In genomic region chr2:104849991-104850359, GRCm38 (mm10) we compare ENCODE assay signal across 7 mouse cellular contexts. TPM values are rescaled to one million over a fixed set of nuclear protein-coding genes. Genes with fewer than 3 reads are reported as not detected.
DNase-seq lines count a peak whose midpoint lies in the region; ATAC-seq lines count a peak whose summit lies in the region.

No protein-coding gene starts in this region.

- peak overlapping the region; percentile 99 for H3K4me2 ChIP-seq in neural tube, embryonic 11.5 days (ENCODE audit: low read depth)
- peak overlapping the region; percentile 98 for H3K4me2 ChIP-seq in forebrain, embryonic 12.5 days
- H3K4me2 ChIP-seq in liver, embryonic 11.5 days, result peak overlapping the region; percentile 95
- peak overlapping the region; percentile 97 for H3K4me2 ChIP-seq in stomach, embryonic 16.5 days (ENCODE audit: low read depth, low read length)

- H3K27me3 ChIP-seq in neural tube, embryonic 11.5 days (ENCODE audit: control insufficient read depth, insufficient read depth, low read length), result peaks cover 9% of the 10 kb centered on the region; the same call in 1 of the 2 replicates
- peaks cover 27% of the 10 kb centered on the region for H3K27me3 ChIP-seq in forebrain, embryonic 12.5 days
- peaks cover 7% of the 10 kb centered on the region for H3K27me3 ChIP-seq in liver, embryonic 11.5 days (replicated peaks; ENCODE audit: control insufficient read depth, insufficient read depth, low read length)
- no peaks in the 10 kb centered on the region for H3K27me3 ChIP-seq in stomach, embryonic 16.5 days (ENCODE audit: control insufficient read depth, insufficient read depth, low read length)

- H3K27ac ChIP-seq in neural tube, embryonic 11.5 days (ENCODE audit: low read depth, low read length), result no peak overlapping the region
- H3K27ac ChIP-seq in forebrain, embryonic 12.5 days, result no peak overlapping the region
- no peak overlapping the region for H3K27ac ChIP-seq in liver, embryonic 11.5 days (ENCODE audit: low read depth, low read length)
- no peak overlapping the region for H3K27ac ChIP-seq in stomach, embryonic 16.5 days (ENCODE audit: low read length)

- no peak overlapping the region for H3K9ac ChIP-seq in neural tube, embryonic 11.5 days (ENCODE audit: low read length)
- H3K9ac ChIP-seq in forebrain, embryonic 12.5 days, result no peak overlapping the region; the same call in 1 of the 2 replicates
- no peak overlapping the region for H3K9ac ChIP-seq in liver, embryonic 11.5 days (ENCODE audit: low read depth, low read length)
- peak overlapping the region; percentile 78 for H3K9ac ChIP-seq in stomach, embryonic 16.5 days (ENCODE audit: low read length)

- no peak for DNase-seq in neural tube, embryonic 11.5 days (ENCODE audit: low spot score)
- no peak for DNase-seq in neural tube, embryonic 10.5 days (ENCODE audit: extremely low spot score, low spot score)
- DNase-seq in liver, embryonic 11.5 days (ENCODE audit: low spot score), result no peak
- no peak for DNase-seq in layer of hippocampus, adult 8-10 months (ENCODE audit: low spot score in 2 of 2)

- H3K4me3 ChIP-seq in neural tube, embryonic 11.5 days (ENCODE audit: low read depth, low read length), result peak overlapping the region; percentile 45
- H3K4me3 ChIP-seq in forebrain, embryonic 12.5 days (replicated peaks), result peak overlapping the region; percentile 57
- peak overlapping the region; percentile 59 for H3K4me3 ChIP-seq in liver, embryonic 11.5 days (ENCODE audit: low read depth, low read length)
- H3K4me3 ChIP-seq in stomach, embryonic 16.5 days (replicated peaks; ENCODE audit: low read length), result peak overlapping the region; percentile 62

- H3K4me1 ChIP-seq in neural tube, embryonic 11.5 days (ENCODE audit: control insufficient read depth, insufficient read depth, low read length), result no peaks in the 10 kb centered on the region; the same call in 1 of the 2 replicates
- peaks cover 12% of the 10 kb centered on the region for H3K4me1 ChIP-seq in forebrain, embryonic 12.5 days
- no peaks in the 10 kb centered on the region for H3K4me1 ChIP-seq in liver, embryonic 11.5 days (replicated peaks; ENCODE audit: control insufficient read depth, insufficient read depth, low read length)
- peaks cover 3% of the 10 kb centered on the region; the same call in 1 of the 2 replicates for H3K4me1 ChIP-seq in stomach, embryonic 16.5 days (ENCODE audit: control insufficient read depth, insufficient read depth, low read length)

- 73% methylated on average over 3 of the region's 3 CpGs for WGBS in neural tube, embryonic 11.5 days
- WGBS in forebrain, embryonic 12.5 days, result 75% methylated on average over 3 of the region's 3 CpGs
- WGBS in liver, embryonic 11.5 days, result 65% methylated on average over 3 of the region's 3 CpGs
- 58% methylated on average over 3 of the region's 3 CpGs for WGBS in stomach, embryonic 16.5 days

- ATAC-seq in neural tube, embryonic 11.5 days (ENCODE audit: insufficient read depth, low FRiP score, low TSS enrichment), result no peak
- no peak for ATAC-seq in forebrain, embryonic 12.5 days (ENCODE audit: low FRiP score)
- 0 out of 2 replicates have a peak, but pooled peaks have one; percentile 6 for ATAC-seq in liver, embryonic 11.5 days (replicated peaks; ENCODE audit: low FRiP score)
- ATAC-seq in stomach, embryonic 16.5 days (ENCODE audit: insufficient read depth, low FRiP score), result no peak
- ATAC-seq in erythroid progenitor cell, adult 5-6 weeks (replicated peaks; ENCODE audit: low FRiP score, poor library complexity, severe bottlenecking), result no peak

- no peaks in the 10 kb centered on the region for H3K36me3 ChIP-seq in neural tube, embryonic 11.5 days (ENCODE audit: control insufficient read depth, insufficient read depth, low read length)
- H3K36me3 ChIP-seq in forebrain, embryonic 12.5 days (replicated peaks), result no peaks in the 10 kb centered on the region
- no peaks in the 10 kb centered on the region for H3K36me3 ChIP-seq in liver, embryonic 11.5 days (ENCODE audit: control insufficient read depth, insufficient read depth, low read length)
- H3K36me3 ChIP-seq in stomach, embryonic 16.5 days (ENCODE audit: control insufficient read depth, insufficient read depth, low read length), result no peaks in the 10 kb centered on the region

- H3K9me3 ChIP-seq in neural tube, embryonic 11.5 days (ENCODE audit: control insufficient read depth, low read length), result no peaks in the 10 kb centered on the region
- no peaks in the 10 kb centered on the region for H3K9me3 ChIP-seq in forebrain, embryonic 12.5 days
- no peaks in the 10 kb centered on the region for H3K9me3 ChIP-seq in liver, embryonic 11.5 days (ENCODE audit: control insufficient read depth, low read length)
- H3K9me3 ChIP-seq in stomach, embryonic 16.5 days (replicated peaks; ENCODE audit: control insufficient read depth, low read length), result no peaks in the 10 kb centered on the region

RNA-seq across cellular contexts. Expression of gene Prrg4, which starts 0.3 kb away (rescaled TPM):
- polyA plus RNA-seq in neural tube, embryonic 11.5 days (2014; fragmentation: Nextera tagmentation; extraction: Ambion mirVana), result 0.17 and 0.43 TPM in 2 replicates
- polyA plus RNA-seq in forebrain, embryonic 12.5 days (2016; fragmentation: Nextera tagmentation; extraction: Ambion mirVana), result 0.70 and 0.94 TPM in 2 replicates
- 0.33 and 0.52 TPM in 2 replicates for polyA plus RNA-seq in liver, embryonic 11.5 days (2014; fragmentation: Nextera tagmentation; extraction: Ambion mirVana)
- 6.3 and 6.7 TPM in 2 replicates for polyA plus RNA-seq in stomach, embryonic 16.5 days (2015; fragmentation: Nextera tagmentation; extraction: Ambion mirVana)
- total RNA-seq in erythroid progenitor cell, adult 5-6 weeks (2015; ENCODE audit: low replicate concordance), result 0.36 TPM in 1 of 2 replicates, not detected in the other
- 0.08 TPM in 1 of 2 replicates, not detected in the other for total RNA-seq in erythroid progenitor cell, adult 5-6 weeks (2017; ENCODE audit: low replicate concordance)
- total RNA-seq in layer of hippocampus, adult 8-10 months (2022), result 1 to 10 TPM in 2 of 4 experiments, under 1 TPM in 2; 0.85 to 2.0 (median 1.2) TPM

RNA-seq across cellular contexts. Expression of gene Ccdc73, which starts 17.6 kb away (rescaled TPM):
- polyA plus RNA-seq in neural tube, embryonic 11.5 days (2014; fragmentation: Nextera tagmentation; extraction: Ambion mirVana), result 7.1 and 7.7 TPM in 2 replicates
- polyA plus RNA-seq in forebrain, embryonic 12.5 days (2016; fragmentation: Nextera tagmentation; extraction: Ambion mirVana), result 8.8 and 9.7 TPM in 2 replicates
- polyA plus RNA-seq in liver, embryonic 11.5 days (2014; fragmentation: Nextera tagmentation; extraction: Ambion mirVana), result 4.3 and 6.3 TPM in 2 replicates
- 5.3 and 6.4 TPM in 2 replicates for polyA plus RNA-seq in stomach, embryonic 16.5 days (2015; fragmentation: Nextera tagmentation; extraction: Ambion mirVana)
- total RNA-seq in erythroid progenitor cell, adult 5-6 weeks (2015; ENCODE audit: low replicate concordance), result 21.0 TPM in 1 of 2 replicates, not detected in the other
- 1.3 and 10.3 TPM in 2 replicates for total RNA-seq in erythroid progenitor cell, adult 5-6 weeks (2017; ENCODE audit: low replicate concordance)
- 1 to 10 TPM in 1 of 4 experiments, not detected in 3; 1.4 TPM for total RNA-seq in layer of hippocampus, adult 8-10 months (2022)

RNA-seq across cellular contexts. Expression of gene Qser1, which starts 33.4 kb away (rescaled TPM):
- 13.9 and 14.8 TPM in 2 replicates for polyA plus RNA-seq in neural tube, embryonic 11.5 days (2014; fragmentation: Nextera tagmentation; extraction: Ambion mirVana)
- polyA plus RNA-seq in forebrain, embryonic 12.5 days (2016; fragmentation: Nextera tagmentation; extraction: Ambion mirVana), result 15.5 and 15.6 TPM in 2 replicates
- polyA plus RNA-seq in liver, embryonic 11.5 days (2014; fragmentation: Nextera tagmentation; extraction: Ambion mirVana), result 8.8 and 9.0 TPM in 2 replicates
- 7.2 TPM in 2 replicates for polyA plus RNA-seq in stomach, embryonic 16.5 days (2015; fragmentation: Nextera tagmentation; extraction: Ambion mirVana)
- 5.4 and 6.1 TPM in 2 replicates for total RNA-seq in erythroid progenitor cell, adult 5-6 weeks (2015; ENCODE audit: low replicate concordance)
- 0.61 and 0.77 TPM in 2 replicates for total RNA-seq in erythroid progenitor cell, adult 5-6 weeks (2017; ENCODE audit: low replicate concordance)
- total RNA-seq in layer of hippocampus, adult 8-10 months (2022), result 10 to 100 TPM; 10.3 to 12.0 (median 11.2) TPM
